Mouse (Mus musculus): ENCODE results near the gene Fkrp. TPM values are rescaled to one million over a fixed set of nuclear protein-coding genes. Genes with fewer than 3 reads are reported as not detected.

The Fkrp gene
- total RNA-seq (2014; rRNA removed) (63.1 and 73.8 TPM in 2 replicates), polyA plus RNA-seq (2015; fragmentation: Nextera tagmentation; extraction: Ambion mirVana) (45.2 and 45.4 TPM in 2 replicates)

GRCm38 (mm10) chr7:16816475-16817122 lies at the start of gene Fkrp:
Gene Fkrp, minus strand, starts transcription at chr7:16816732.
- Histone ChIP-seq H3K36me3 (ENCODE audit: insufficient read depth, low read length) (no peaks in the 10 kb centered on the region), H3K27ac (peak within 1 kb of the TSS; percentile 99), H3K4me3 (ENCODE audit: low read length) (peak within 1 kb of the TSS; percentile 99), H3K9me3 (ENCODE audit: low read length) (no peaks in the 10 kb centered on the region), H3K4me1 (ENCODE audit: insufficient read depth, low read length) (peaks cover 35% of the 10 kb centered on the region), H3K4me2 (ENCODE audit: low read depth, low read length) (peak within 1 kb of the TSS; percentile 83), H3K9ac (replicated peaks; ENCODE audit: low read length) (peak within 1 kb of the TSS; percentile 100), H3K27me3 (ENCODE audit: insufficient read depth, low read length) (no peaks in the 10 kb centered on the region)
- peak; percentile 70 for DNase-seq (ENCODE audit: low spot score)
- WGBS, result under 1% methylated on average over 45 of the region's 64 CpGs
- peak; percentile 41 for ATAC-seq
- no peak for TF ChIP-seq CTCF (IDR thresholded peaks at IDR 0.05; ENCODE audit: low read depth)

GRCm38 (mm10) chr7:16859902-16860651 lies 43.5 kb upstream of the Fkrp start:
- TF ChIP-seq CTCF (IDR thresholded peaks at IDR 0.05; ENCODE audit: low read depth), result peak; percentile 84
- Histone ChIP-seq H3K27ac (no peak overlapping the region), H3K27me3 (ENCODE audit: insufficient read depth, low read length) (no peaks in the 10 kb centered on the region), H3K4me1 (ENCODE audit: insufficient read depth, low read length) (no peaks in the 10 kb centered on the region), H3K9me3 (ENCODE audit: low read length) (no peaks in the 10 kb centered on the region), H3K4me2 (ENCODE audit: low read depth, low read length) (no peak overlapping the region), H3K36me3 (ENCODE audit: insufficient read depth, low read length) (peaks cover 21% of the 10 kb centered on the region; the same call in 1 of the 2 replicates), H3K9ac (replicated peaks; ENCODE audit: low read length) (no peak overlapping the region), H3K4me3 (ENCODE audit: low read length) (no peak overlapping the region)
- DNase-seq (ENCODE audit: low spot score) (peak; percentile 69), ATAC-seq (peak; percentile 14; the same call in 1 of the 2 replicates)
- WGBS, result 29% methylated on average over 5 of the region's 5 CpGs

GRCm38 (mm10) chr7:16858336-16858735 lies 41.8 kb upstream of the Fkrp start:
- Histone ChIP-seq H3K27me3 (ENCODE audit: insufficient read depth, low read length) (no peaks in the 10 kb centered on the region), H3K9me3 (ENCODE audit: low read length) (no peaks in the 10 kb centered on the region), H3K27ac (no peak overlapping the region), H3K9ac (replicated peaks; ENCODE audit: low read length) (no peak overlapping the region), H3K4me3 (ENCODE audit: low read length) (no peak overlapping the region), H3K4me2 (ENCODE audit: low read depth, low read length) (no peak overlapping the region), H3K36me3 (ENCODE audit: insufficient read depth, low read length) (peaks cover 32% of the 10 kb centered on the region; the same call in 1 of the 2 replicates), H3K4me1 (ENCODE audit: insufficient read depth, low read length) (no peaks in the 10 kb centered on the region)
- DNase-seq (ENCODE audit: low spot score) (peak; percentile 63), ATAC-seq (peak; percentile 52)
- peak; percentile 72 for TF ChIP-seq CTCF (IDR thresholded peaks at IDR 0.05; ENCODE audit: low read depth)
- WGBS, result 22% methylated on average over 17 of the region's 17 CpGs

DNA sequence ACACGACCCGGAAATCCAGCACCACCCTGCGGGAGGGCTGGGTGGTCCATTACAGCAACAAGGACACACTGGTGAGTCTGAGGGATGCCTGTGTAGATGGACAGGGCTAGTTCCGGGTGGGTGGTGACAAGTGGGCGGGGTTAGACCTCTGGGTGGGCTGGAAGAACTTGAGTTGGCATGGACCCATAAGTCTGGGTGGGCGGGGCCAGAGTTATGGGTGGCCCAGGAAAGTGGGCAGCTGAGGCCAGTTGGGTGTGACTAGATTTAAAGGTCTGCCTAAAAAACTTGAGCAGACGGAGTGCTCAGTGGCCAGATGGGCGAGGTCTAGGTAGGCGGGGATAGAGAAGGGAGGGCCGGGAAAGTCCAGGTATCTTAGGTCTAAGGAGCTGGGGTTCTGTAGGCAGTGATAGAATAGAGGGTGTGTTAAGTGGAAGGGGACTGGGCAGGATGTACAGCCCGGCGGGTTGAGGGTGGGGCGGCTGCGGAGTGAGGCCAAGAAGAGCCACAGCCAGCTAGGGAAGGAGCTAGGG lies 36.8 kb upstream of the Fkrp start:
- H3K27ac ChIP-seq, result no peak overlapping the region
- no peak for TF ChIP-seq CTCF (IDR thresholded peaks at IDR 0.05; ENCODE audit: low read depth)
- peaks cover 37% of the 10 kb centered on the region; the same call in 1 of the 2 replicates for H3K36me3 ChIP-seq (ENCODE audit: insufficient read depth, low read length)
- no peaks in the 10 kb centered on the region for H3K27me3 ChIP-seq (ENCODE audit: insufficient read depth, low read length)
- H3K4me2 ChIP-seq (ENCODE audit: low read depth, low read length), result no peak overlapping the region
- 86% methylated on average over 14 of the region's 14 CpGs for WGBS
- no peaks in the 10 kb centered on the region for H3K9me3 ChIP-seq (ENCODE audit: low read length)
- ATAC-seq, result no peak
- no peak overlapping the region for H3K9ac ChIP-seq (replicated peaks; ENCODE audit: low read length)
- H3K4me3 ChIP-seq (ENCODE audit: low read length), result no peak overlapping the region
- H3K4me1 ChIP-seq (ENCODE audit: insufficient read depth, low read length), result no peaks in the 10 kb centered on the region
- DNase-seq (ENCODE audit: low spot score), result no peak

DNA sequence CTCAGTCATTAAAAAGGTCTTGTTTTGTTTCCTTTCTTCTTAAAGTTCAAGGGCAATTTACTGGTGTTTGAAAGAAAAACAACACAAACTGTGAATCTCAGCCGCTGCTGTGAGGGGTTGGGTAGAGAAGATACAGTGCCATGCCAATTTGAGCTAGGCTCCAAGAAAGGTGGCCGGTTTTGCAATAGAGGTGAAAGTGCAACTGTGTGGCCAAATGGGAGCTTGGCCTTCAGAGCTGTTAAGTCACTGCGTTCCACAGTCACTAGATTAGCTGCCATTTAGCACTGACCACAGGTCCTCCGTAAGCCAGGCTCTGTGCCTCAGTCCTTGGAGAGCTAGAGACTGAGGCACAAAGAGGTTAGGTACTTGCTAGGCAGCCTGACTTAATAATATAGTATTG lies 35.1 kb upstream of the Fkrp start:
- TF ChIP-seq CTCF (IDR thresholded peaks at IDR 0.05; ENCODE audit: low read depth), result no peak
- DNase-seq (ENCODE audit: low spot score), result no peak
- Histone ChIP-seq H3K9ac (replicated peaks; ENCODE audit: low read length) (no peak overlapping the region), H3K9me3 (ENCODE audit: low read length) (no peaks in the 10 kb centered on the region), H3K27ac (no peak overlapping the region), H3K4me3 (ENCODE audit: low read length) (no peak overlapping the region), H3K36me3 (ENCODE audit: insufficient read depth, low read length) (peaks cover 34% of the 10 kb centered on the region; the same call in 1 of the 2 replicates), H3K4me2 (ENCODE audit: low read depth, low read length) (no peak overlapping the region), H3K27me3 (ENCODE audit: insufficient read depth, low read length) (no peaks in the 10 kb centered on the region), H3K4me1 (ENCODE audit: insufficient read depth, low read length) (no peaks in the 10 kb centered on the region)
- ATAC-seq, result no peak
- WGBS, result 89% methylated on average over 4 of the region's 4 CpGs

GRCm38 (mm10) chr7:16848579-16848978 lies 32.0 kb upstream of the Fkrp start:
- Histone ChIP-seq H3K9ac (replicated peaks; ENCODE audit: low read length) (no peak overlapping the region), H3K4me1 (ENCODE audit: insufficient read depth, low read length) (peaks cover 6% of the 10 kb centered on the region; the same call in 1 of the 2 replicates), H3K27me3 (ENCODE audit: insufficient read depth, low read length) (no peaks in the 10 kb centered on the region), H3K27ac (no peak overlapping the region), H3K4me2 (ENCODE audit: low read depth, low read length) (no peak overlapping the region), H3K9me3 (ENCODE audit: low read length) (no peaks in the 10 kb centered on the region), H3K36me3 (ENCODE audit: insufficient read depth, low read length) (peaks cover 9% of the 10 kb centered on the region; the same call in 1 of the 2 replicates), H3K4me3 (ENCODE audit: low read length) (no peak overlapping the region)
- DNase-seq (ENCODE audit: low spot score) (peak; percentile 77), ATAC-seq (peak; percentile 72)
- TF ChIP-seq CTCF (IDR thresholded peaks at IDR 0.05; ENCODE audit: low read depth), result peak; percentile 75
- WGBS, result 12% methylated on average over 17 of the region's 17 CpGs

All from hindbrain, postnatal 0 days (tissue).